Mouse (Mus musculus) CH12.LX (cell line): ENCODE results near the gene Hsf5. TPM values are rescaled to one million over a fixed set of nuclear protein-coding genes. Genes with fewer than 3 reads are reported as not detected.

Experiments
- DNase-seq: peaks from one replicate; pipeline ENCODE4 v3.0.0-alpha.2; 2013; ENCODE audit errors: extremely low read depth
- H3K27ac ChIP-seq: 2 replicates; pipeline ENCODE4 v1.5.1; 2012; ENCODE audit warnings: low read depth, mild to moderate bottlenecking, control low read depth, moderate library complexity; ENCODE audit not compliant: insufficient read depth
- H3K27me3 ChIP-seq: replicated peaks from 2 replicates; pipeline ENCODE3; 2012; ENCODE audit warnings: inconsistent platforms
- H3K36me3 ChIP-seq, 2 experiments: replicated peaks in 1 of 2; 2 replicates each; pipeline versions ENCODE3 to v1.6.1; 2012; ENCODE audit warnings: inconsistent platforms in 1 of 2, low read length in 1 of 2, mild to moderate bottlenecking in 1 of 2, mixed read lengths in 1 of 2, moderate library complexity in 1 of 2; ENCODE audit not compliant: control insufficient read depth in 1 of 2, insufficient read depth in 1 of 2
- H3K4me1 ChIP-seq, 2 experiments: 2 replicates each; pipeline ENCODE4 v1.6.1; 2012; ENCODE audit warnings: inconsistent platforms in 1 of 2, moderate library complexity in 1 of 2; ENCODE audit not compliant: insufficient read depth in 2 of 2, control insufficient read depth in 1 of 2
- H3K4me2 ChIP-seq: 2 replicates; pipeline ENCODE4 v1.6.1; 2012; ENCODE audit warnings: low read depth, mild to moderate bottlenecking, control low read depth; ENCODE audit not compliant: poor library complexity, insufficient read depth, severe bottlenecking
- H3K4me3 ChIP-seq, 3 experiments: fragments of 150-350 bp in 1 of 3; sonication (generic) in 1 of 3; replicated peaks in 1 of 3; 2 replicates each; pipeline versions ENCODE3 to v1.5.1; 2011 to 2012; ENCODE audit warnings: low read depth in 2 of 3, low read length in 2 of 3, mild to moderate bottlenecking in 2 of 3, moderate library complexity in 2 of 3, control low read depth in 1 of 3, improper control_type of control experiment in 1 of 3, inconsistent platforms in 1 of 3, mixed read lengths in 1 of 3; ENCODE audit not compliant: poor library complexity in 1 of 3
- H3K79me2 ChIP-seq: replicated peaks from 2 replicates; pipeline ENCODE4 v1.6.1; 2012; ENCODE audit warnings: mild to moderate bottlenecking, moderate library complexity; ENCODE audit not compliant: control insufficient read depth, poor library complexity, insufficient read depth, severe bottlenecking; ENCODE audit errors: extremely low read depth
- H3K9ac ChIP-seq: 2 replicates; pipeline ENCODE4 v1.6.1; 2012; ENCODE audit warnings: low read depth, mild to moderate bottlenecking, control low read depth, moderate library complexity; ENCODE audit not compliant: insufficient read depth
- H3K9me3 ChIP-seq: replicated peaks from 2 replicates; pipeline ENCODE3; 2012; ENCODE audit warnings: low read length, inconsistent platforms, mixed read lengths
- BHLHE40 ChIP-seq: IDR thresholded peaks from 2 replicates; pipeline ENCODE4 v1.6.1; 2011; ENCODE audit warnings: mild to moderate bottlenecking, low read depth, low read length, improper control_type of control experiment
- CHD1 ChIP-seq: IDR thresholded peaks from 2 replicates; pipeline ENCODE4 v1.6.1; 2012; ENCODE audit warnings: low read depth, low read length, improper control_type of control experiment, inconsistent platforms
- CHD2 ChIP-seq: IDR thresholded peaks from 2 replicates; pipeline ENCODE4 v1.6.1; 2011; ENCODE audit warnings: low read length, improper control_type of control experiment
- CTCF ChIP-seq, 2 experiments: IDR thresholded peaks in 1 of 2; conservative IDR thresholded peaks in 1 of 2; 2 replicates each; pipeline ENCODE4 v1.5.1; 2011 to 2012; ENCODE audit warnings: low read depth in 2 of 2, low read length in 2 of 2, improper control_type of control experiment in 1 of 2, inconsistent platforms in 1 of 2, mild to moderate bottlenecking in 1 of 2, moderate library complexity in 1 of 2
- E2F4 ChIP-seq: IDR thresholded peaks from 2 replicates; pipeline ENCODE4 v1.6.1; 2011; ENCODE audit warnings: low read depth, low read length, improper control_type of control experiment; ENCODE audit not compliant: insufficient replicate concordance
- ELF1 ChIP-seq: IDR thresholded peaks from 2 replicates; pipeline ENCODE4 v1.6.1; 2014; ENCODE audit warnings: low read depth, mild to moderate bottlenecking, inconsistent platforms, low read length, improper control_type of control experiment
- EP300 ChIP-seq: IDR thresholded peaks from 2 replicates; pipeline ENCODE4 v1.6.1; 2011; ENCODE audit warnings: low read length, improper control_type of control experiment
- ETS1 ChIP-seq: conservative IDR thresholded peaks from 2 replicates; pipeline ENCODE4 v1.6.1; 2012; ENCODE audit warnings: low read depth, mild to moderate bottlenecking, inconsistent platforms, low read length, improper control_type of control experiment, moderate library complexity
- MAFK ChIP-seq: IDR thresholded peaks from 2 replicates; pipeline ENCODE4 v1.6.1; 2011; ENCODE audit warnings: low read length, improper control_type of control experiment; ENCODE audit not compliant: insufficient replicate concordance
- MAZ ChIP-seq: IDR thresholded peaks from 2 replicates; pipeline ENCODE4 v1.6.1; 2012; ENCODE audit warnings: low read depth, mild to moderate bottlenecking, inconsistent platforms, low read length, improper control_type of control experiment, moderate library complexity
- MEF2A ChIP-seq: IDR thresholded peaks from 2 replicates; pipeline ENCODE4 v1.6.1; 2014; ENCODE audit warnings: low read depth, mild to moderate bottlenecking, inconsistent platforms, low read length, improper control_type of control experiment, borderline replicate concordance
- PAX5 ChIP-seq: IDR thresholded peaks from 2 replicates; pipeline ENCODE4 v1.6.1; 2012; ENCODE audit warnings: low read length, inconsistent platforms, mixed read lengths
- POLR2AphosphoS2 ChIP-seq: IDR thresholded peaks from 2 replicates; pipeline ENCODE4 v1.6.1; 2011; ENCODE audit warnings: low read depth, low read length, improper control_type of control experiment
- RAD21 ChIP-seq: IDR thresholded peaks from 2 replicates; pipeline ENCODE4 v1.6.1; 2011; ENCODE audit warnings: low read depth, mild to moderate bottlenecking, low read length, improper control_type of control experiment, moderate library complexity
- TBP ChIP-seq: conservative IDR thresholded peaks from 2 replicates; pipeline ENCODE4 v1.6.1; 2011; ENCODE audit warnings: low read depth, low read length, improper control_type of control experiment
- USF2 ChIP-seq: conservative IDR thresholded peaks from 2 replicates; pipeline ENCODE4 v1.6.1; 2011; ENCODE audit warnings: low read depth, low read length, improper control_type of control experiment
- ZKSCAN1 ChIP-seq: IDR thresholded peaks from 2 replicates; pipeline ENCODE4 v1.6.1; 2012; ENCODE audit warnings: low read depth, inconsistent platforms, low read length, improper control_type of control experiment, borderline replicate concordance
- dilution Hi-C: fragments of 300-500 bp; cut with MboI; formaldehyde crosslinking; loops from 2 replicates; pipeline ENCODE4 v1.14.3; 2020; ENCODE audit warnings: low sequenced_read_pairs; ENCODE audit not compliant: extremely low pct_unique_long_range_greater_than_20kb, extremely low pct_ligation_motif_present
- in situ Hi-C: fragments of 300-500 bp; cut with MboI; formaldehyde crosslinking; loops from 3 replicates; pipeline ENCODE4 v1.14.3; 2019; ENCODE audit warnings: low sequenced_read_pairs, low pct_ligation_motif_present, low pct_unique_long_range_greater_than_20kb, mixed read lengths
- polyA plus RNA-seq: library from polyadenylated mRNA; unstranded; fragments of >175 nt; gene quantifications from 2 replicates; pipeline ENCODE4 v1.2.1, GENCODE M21; 2012; ENCODE audit warnings: low read depth; ENCODE audit not compliant: insufficient read length
- total RNA-seq, 2 experiments: library from RNA; depleted of rRNA; stranded (reverse); fragments of 300-350 nt in 1 of 2; fragments of >200 nt in 1 of 2; gene quantifications; 2 replicates each; pipeline ENCODE4 v1.2.3; 2012 to 2014

The Hsf5 gene
- total and polyA plus RNA-seq, 3 experiments = 0.04 TPM; not detected in 2

DNA sequence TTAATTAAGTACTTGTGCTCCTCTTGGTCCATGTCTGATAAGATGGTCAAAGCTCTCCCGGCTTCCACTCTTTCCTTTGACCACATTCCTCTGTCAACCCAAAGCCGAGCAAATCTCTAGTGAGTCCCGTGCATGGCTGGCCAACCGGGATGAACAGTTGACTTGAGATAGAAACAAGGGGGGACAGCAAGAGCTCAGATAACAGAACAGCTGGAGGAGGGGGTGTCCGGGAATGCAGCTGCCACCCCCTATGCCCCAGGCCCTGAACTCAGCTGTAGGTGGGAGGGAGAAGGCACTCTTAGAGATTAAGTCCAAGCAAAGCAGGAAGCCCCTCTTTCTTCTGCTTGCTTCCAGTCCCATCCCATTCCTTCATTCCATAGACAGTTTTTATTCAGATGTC lies 46.2 kb upstream of the Hsf5 start:
- peaks cover 54% of the 10 kb centered on the region for H3K27me3 ChIP-seq

DNA sequence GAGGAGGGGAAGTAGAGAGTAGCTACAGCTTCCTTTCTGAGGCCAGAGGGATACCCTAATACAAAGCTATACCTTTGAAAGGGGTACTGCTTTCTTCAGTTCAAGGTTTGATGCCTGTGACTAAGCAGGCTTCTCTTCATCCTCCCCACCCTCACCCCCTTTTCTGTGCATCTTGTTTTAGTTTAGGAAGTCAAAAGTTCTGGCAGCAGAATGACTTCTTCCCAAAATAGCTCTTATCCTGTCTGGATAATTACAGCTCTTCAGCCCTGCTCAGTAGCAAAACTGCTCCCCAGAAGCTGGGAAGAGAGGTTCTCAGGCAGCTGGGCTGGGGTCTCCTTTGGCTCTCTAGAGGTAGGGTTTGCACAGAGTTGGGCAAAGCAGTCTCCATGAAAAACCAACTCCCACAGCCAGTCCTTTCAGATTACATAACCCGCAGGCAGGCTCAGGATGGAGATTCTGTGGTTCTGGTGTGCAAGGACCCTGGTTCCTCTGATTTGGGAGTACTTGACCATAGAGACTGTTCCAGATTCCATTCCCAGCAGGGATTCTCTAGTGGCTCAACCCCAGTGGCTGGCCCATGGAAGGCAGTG lies 45.5 kb upstream of the Hsf5 start:
- no peak for TF ChIP-seq MAFK
- no peak for TF ChIP-seq RAD21
- TF ChIP-seq MEF2A = no peak
- TF ChIP-seq CTCF (conservative IDR thresholded peaks at IDR 0.05 in 1 of 2, IDR thresholded peaks at IDR 0.05 in 1 of 2; ENCODE audit: low read depth in 2 of 2, low read length in 2 of 2) = no peak
- no peak for TF ChIP-seq BHLHE40
- no peak for TF ChIP-seq ELF1
- TF ChIP-seq USF2 = no peak
- no peak for TF ChIP-seq ETS1
- TF ChIP-seq MAZ = no peak
- TF ChIP-seq CHD2 = no peak
- no peak for TF ChIP-seq TBP
- TF ChIP-seq, all 38 proteins: peak for 0
- peaks cover 54% of the 10 kb centered on the region for H3K27me3 ChIP-seq

More for the DNA sequence above, 46.2 kb upstream of the Hsf5 start:
- Histone ChIP-seq H3K4me3 (no peak overlapping the region), H3K9me3 (peaks cover 4% of the 10 kb centered on the region), H3K79me2 (no peaks in the 10 kb centered on the region), H3K27ac (no peak overlapping the region), H3K4me2 (no peak overlapping the region), H3K9ac (no peak overlapping the region), H3K4me1 (peaks cover 12 to 21% of the 10 kb centered on the region in 2 experiments), H3K36me3 (no peaks in the 10 kb centered on the region)
- in situ Hi-C loops (no loop called here), dilution Hi-C loops (no loop called here)
- TF ChIP-seq ETS1 (no peak), PAX5 (no peak), MAZ (no peak), POLR2AphosphoS2 (no peak), ZKSCAN1 (no peak), CHD1 (no peak), EP300 (no peak), E2F4 (no peak)
- DNase-seq = no peak

More for the DNA sequence above, 45.5 kb upstream of the Hsf5 start:
- no peak overlapping the region for H3K4me3 ChIP-seq
- no peak overlapping the region for H3K4me2 ChIP-seq
- no peaks in the 10 kb centered on the region for H3K36me3 ChIP-seq
- H3K9ac ChIP-seq = no peak overlapping the region
- no peaks in the 10 kb centered on the region for H3K79me2 ChIP-seq
- dilution Hi-C loops (no loop called here), in situ Hi-C loops (no loop called here)
- peaks cover 4% of the 10 kb centered on the region for H3K9me3 ChIP-seq
- no peak for DNase-seq
- no peak overlapping the region for H3K27ac ChIP-seq
- peaks cover 12 to 21% of the 10 kb centered on the region in 2 experiments for H3K4me1 ChIP-seq
